Mouse (Mus musculus) monocyte, adult 5-6 weeks (primary cell): ENCODE measurements around the gene Coro2b. TPM values are rescaled to one million over a fixed set of nuclear protein-coding genes. Genes with fewer than 3 reads are reported as not detected.

ENCODE experiments used
- ATAC-seq: fragments of 153-309, 156-312 bp; replicated peaks from 2 replicates; pipeline ENCODE4 v1.8.0; 2017; ENCODE audit warnings: mild to moderate bottlenecking; ENCODE audit not compliant: low TSS enrichment, insufficient number of reproducible peaks, severe bottlenecking, poor library complexity, low FRiP score
- total RNA-seq: library from RNA; stranded (forward); fragments of 200-1000, 200-491, 200-594 nt; gene quantifications from 3 replicates; pipeline ENCODE4 v1.2.3, GENCODE M21; 2017

Gene Coro2b
- total RNA-seq, 1 experiment from 2014 or later = not detected

DNA sequence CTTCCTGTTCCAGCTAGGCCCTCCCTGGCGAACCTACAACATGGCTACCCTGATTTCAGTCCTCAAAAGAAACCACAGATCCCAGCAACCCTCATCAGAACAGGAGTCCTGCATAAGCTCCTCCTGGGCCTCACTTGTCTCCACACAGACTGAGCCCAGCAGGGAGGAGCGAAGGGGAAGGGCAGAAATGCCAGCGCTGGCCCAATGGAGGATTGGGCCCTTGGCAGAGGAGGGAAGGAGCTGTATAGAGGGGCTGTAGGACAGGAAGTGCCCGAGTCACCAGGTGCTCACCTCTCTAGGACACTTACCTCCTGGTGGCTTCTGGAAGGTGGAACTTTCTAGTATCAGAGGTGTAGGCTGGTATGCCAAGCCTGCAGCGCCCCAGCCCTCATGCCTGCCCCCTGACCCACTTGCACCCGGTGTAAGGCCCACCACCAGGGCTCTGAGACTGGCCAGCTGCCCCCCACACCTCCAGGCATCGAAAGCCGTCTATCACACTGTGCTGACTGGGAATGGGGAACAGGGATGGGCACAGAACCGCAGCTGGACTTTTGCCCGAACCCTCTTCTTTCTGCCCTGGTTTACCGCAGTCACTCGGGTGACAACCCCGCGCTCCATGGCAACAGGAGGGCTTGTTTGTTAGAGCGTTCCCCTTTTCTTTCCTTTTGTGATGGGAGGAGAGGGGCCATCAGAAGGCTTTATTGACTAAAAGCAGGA, 16.9 kb downstream of the Coro2b start:
- ATAC-seq = no peak

DNA sequence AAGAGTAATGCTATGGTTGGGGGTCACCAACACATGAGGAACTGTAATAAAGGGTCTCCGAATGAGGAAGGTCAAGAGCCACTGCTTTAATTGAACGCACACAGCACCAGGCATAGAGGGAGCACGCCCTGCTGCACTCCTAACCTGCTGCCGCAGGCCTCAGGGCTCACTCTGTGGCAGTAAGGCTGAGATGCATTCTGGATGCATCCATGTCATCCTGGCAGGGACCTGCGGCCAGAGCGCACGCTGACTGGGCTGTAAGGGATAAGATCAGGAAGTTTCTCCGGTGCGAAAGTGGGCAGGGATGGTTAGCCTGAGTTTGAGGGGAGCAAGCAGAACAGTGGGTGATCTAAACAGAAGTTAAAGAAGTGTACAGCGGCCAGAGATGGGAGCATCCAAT, 17.5 kb downstream of the Coro2b start:
- ATAC-seq = no peak

DNA sequence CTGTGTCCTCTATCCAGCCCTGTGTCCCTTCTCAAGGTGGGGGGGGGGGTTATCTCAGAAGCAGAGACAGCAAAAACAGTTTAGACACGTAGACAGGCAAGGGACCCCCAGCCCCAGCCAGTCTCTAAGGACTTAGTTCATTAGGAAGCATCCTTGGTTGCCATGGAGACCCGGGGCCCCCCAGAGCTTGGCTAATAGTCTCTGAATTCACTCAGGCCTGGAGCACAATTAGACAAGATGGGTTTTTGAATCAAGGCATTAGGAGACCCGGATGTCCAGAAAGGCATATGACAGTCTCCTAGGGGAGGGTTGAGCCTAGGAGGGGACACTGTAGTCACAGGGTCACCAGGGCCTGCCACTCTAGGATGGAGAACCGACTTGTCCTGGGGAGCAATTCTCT, 18.3 kb downstream of the Coro2b start:
- ATAC-seq = no peak

DNA sequence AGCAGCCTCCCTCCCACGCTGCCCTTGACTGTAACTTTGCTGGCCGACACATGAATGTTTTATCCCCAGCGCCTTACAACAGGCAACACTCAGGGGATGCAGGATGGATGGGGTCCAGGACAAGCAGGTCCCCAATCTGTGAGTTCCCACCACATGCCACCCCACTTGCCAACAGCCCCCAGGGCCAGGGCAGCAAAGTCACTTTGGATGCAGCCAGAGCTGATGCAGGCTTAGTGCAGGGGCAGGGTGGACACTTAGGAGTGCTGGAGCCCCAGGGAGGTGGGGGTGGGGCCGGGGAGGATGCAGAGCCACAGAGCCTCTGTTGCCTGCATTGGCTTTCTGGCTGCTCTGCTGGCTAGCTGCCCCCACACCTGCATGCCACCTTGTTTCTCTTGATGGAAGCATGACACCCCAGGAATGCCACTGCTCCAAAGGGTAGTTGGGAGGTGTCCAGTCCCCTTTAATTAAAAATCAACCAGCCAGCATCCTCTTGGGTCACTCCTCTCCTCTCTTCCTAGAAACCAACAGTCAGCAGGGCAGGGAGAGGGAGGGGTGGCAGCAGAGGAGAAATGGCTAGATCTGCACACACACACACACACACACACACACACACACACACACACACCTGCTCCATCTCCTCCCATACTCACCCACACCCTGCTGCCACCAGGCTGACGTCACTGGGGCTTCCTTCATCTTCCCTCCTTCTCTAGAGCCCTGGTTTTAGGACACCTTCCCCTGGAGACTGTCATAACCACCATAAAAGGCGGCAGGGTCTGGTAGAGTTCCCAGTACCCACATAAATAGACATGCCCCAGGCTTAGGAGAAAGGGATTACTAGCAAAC, 19.5 kb downstream of the Coro2b start:
- no peak for ATAC-seq

DNA sequence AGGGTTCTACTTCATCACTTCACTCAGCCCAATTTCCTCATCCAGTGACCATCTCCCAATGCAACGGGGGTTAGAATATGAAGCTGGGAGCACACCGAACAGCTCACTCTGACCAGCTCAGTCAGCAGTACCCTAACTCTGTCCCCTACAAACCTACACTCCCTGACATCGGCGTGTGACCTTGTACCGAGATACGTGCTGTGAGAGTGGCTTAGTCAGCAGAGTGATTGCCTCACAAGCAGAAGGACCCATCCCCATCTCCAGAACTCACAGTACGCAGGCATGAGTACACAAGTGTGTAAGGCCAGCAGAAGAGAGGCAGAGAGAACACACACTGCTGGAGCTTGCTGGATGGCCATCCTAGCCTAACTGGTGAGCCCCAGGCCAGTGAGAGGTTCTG, 21.7 kb downstream of the Coro2b start:
- ATAC-seq = no peak

DNA sequence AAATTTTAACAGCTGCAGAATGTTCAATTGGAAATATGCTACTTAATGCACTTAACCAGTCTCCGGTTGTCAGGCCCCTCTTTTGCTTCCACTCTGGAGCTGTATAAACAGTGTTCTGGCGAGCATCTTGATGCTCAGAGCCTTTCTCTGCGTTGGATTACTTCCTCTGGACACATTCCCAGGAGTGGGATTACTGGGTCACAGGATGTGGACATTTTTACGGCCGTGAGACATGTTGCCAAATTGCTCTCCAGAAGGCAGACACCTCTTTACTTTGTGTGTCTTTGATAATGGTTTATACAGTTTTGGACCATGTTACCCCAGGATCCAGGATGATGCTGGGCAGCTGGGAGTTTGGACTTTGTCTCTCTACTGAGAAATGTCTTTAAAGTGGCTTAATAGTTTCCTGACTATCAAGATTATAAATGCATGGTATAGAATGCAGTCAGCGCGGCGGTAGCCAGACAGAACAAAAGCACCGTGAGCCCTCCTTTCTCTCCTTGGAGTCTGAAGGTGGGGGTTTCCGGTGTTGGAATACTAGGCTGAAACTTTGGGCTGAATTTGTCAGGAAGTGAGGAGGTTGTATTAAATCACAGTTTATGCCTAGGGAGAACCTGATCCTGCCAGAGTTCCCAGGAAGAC, 23.2 kb downstream of the Coro2b start:
- ATAC-seq = no peak

DNA sequence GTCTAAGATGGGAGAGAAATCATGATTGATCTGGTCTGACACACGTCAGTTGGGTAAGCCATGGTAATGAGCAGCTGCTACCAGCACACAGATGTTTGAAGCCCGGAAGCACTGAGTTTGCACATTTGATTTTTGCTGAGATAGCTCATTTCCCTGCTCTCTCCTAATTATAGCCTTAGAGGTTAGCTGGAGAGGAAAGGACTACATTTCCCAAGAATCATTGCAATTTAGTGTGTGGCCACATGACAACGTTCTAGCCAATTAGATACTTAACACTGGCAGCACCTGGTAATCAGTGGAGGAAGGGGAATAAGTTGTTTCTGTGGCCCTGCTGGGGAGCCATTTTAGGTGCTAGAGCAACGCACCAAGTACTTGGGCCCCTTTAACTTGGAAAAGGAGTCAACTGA, 26.3 kb downstream of the Coro2b start:
- ATAC-seq = no peak

DNA sequence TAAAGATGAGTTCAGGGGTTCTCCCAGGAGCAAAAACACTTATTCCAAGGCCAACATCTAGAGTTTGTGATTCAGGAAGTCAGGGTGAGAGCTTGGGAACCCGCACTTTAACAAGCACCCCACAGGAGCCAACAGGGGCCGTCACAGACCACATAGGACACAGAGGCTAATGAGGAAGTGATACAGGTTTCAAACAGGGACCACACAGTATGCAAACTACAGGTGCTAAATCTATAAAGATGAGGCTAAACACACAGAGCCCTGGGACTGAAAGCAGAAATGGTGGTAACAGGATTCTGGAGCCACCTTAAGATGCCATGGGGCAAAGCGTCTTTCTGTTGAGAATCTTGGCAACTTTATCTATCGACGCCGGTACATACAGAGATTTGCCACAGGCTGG, 27.2 kb downstream of the Coro2b start:
- no peak for ATAC-seq

DNA sequence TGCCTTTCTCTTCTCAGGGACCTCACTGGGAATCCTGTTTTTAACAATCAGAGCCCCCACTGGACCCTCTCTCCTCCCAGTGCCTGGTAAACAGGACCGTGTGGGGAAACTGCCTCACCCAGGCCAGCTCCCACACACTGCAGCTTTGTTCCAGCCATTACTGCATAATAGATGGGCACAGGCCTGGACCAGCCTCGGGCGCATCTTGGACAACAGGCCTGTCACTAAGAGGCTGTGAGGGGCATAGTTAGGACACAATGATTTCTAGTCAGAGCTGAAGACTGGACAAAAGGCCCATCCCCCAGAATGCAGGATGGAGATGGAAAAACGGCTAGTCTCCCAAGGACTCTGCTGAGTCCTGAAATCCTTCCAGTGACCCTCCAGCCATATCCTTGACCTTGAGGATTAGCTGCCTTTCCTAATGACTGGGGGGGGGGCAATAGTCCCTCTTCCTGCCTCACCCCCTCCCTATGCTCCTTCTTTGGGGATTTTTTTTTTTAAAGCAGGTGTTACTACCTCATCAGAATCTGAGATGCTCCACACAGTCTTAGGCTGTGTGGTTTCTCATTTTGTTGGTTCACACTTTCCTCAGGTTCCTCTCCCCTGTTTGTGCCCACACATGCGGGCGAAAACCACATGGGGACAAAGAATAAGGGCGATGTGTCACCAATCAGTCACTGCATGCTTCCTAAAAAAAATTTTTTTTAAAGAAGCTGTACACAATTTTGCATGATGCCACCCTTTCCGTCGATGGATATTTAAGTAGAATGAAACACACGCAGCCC, 27.9 kb downstream of the Coro2b start:
- ATAC-seq = no peak

DNA sequence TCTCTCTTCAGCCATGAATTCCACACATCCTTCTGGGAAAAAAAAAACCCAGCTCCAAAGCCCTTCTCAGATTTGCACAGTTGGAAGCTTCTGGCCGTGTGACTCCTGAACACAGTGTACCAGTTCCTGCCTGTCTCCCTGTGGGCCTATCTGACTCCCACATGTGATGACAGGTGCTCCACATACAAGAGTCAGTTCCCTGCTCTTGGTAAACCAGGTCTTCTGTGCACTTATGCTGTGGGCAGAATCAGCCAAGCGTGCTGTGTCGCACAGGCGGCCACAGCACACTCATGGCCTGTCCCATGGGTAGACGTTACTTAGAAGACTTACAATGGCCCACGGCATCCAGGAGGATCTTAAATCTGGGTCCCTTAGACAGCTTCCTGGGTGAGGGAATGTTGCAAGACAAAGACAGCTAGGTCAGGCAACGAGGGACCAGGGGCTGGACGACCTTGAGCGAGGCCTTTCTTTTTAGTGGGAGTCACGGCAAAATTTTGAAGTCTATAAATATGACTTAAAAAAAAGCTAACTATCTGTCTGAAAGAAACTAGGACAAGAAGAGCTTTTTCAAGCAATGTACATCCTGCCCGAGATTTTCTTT, 30.3 kb downstream of the Coro2b start:
- ATAC-seq = no peak

DNA sequence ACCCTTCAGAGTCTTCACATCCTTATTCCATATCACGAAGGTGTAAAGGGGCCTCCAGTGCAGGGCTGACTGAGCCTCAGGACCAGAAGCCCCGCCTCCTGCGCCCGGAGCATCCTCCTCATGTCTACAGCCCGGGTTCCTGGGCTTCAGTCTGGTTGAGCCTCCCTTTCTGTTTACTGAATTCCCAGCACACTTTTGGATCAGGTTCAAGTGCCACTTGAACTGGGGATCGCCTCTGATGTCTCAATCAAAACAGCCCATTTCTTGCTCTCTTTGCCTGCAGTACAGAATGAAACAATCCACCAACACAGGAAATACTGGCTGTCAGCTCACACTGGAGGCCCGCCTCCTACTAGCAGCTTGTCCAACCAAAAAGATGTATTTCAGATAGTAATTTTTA, 32.7 kb downstream of the Coro2b start:
- no peak for ATAC-seq

DNA sequence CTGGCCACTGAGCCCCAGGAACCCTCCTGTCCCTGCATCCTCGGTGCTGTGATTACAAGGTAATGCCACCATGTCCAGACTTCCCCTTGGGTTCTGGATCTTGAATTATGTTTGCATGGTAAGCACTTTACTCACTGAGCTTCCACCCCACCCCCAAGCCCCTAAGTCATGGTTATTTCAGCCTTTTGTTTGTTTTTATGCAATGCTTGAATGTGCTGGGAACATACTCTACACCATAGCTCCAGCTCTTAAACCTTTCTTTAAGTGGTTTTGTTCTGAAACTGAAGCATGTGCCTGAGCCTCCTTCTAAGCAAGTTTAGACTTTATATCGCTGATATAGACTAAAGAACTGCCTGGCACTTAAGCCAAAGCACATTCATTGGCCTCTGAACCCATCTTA, 34.5 kb downstream of the Coro2b start:
- ATAC-seq = no peak

DNA sequence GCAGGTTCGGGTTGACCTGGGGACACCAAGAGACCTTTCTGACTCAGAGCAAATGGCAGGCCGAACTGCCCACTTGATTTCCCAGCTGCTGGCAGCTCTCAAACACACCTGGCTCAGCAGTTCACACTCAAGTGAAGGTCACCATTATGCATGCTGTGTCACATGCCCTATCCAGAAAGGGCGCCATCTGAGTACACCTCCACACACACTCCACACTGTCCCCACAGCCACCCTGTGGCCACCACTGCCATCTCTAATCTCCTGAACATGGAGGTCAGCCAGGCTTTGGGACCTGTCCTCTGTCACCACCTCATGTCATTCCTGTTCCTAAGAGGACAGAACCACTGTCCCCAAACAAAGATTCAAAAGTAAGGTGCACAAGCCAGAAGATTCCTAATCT, 35.3 kb downstream of the Coro2b start:
- no peak for ATAC-seq

DNA sequence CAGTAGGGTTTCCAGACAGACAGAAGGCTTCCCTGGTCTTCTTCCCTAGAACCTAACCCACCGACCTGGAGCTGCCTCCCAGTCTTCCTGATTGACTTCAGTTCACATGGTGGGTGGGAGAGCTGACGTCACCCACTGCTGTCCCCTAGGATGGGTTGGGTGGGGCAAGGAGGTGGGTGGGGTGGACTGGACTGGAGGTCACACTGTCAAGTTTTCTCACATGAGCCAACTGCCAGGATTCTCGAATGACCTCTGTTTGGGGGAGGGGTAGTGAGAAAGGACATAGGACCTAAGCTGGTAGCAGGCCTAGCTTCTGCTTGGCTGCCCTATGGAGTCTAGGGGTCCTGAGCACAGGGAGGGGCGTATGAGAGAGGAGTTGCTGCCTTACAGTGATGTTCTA, 36.8 kb downstream of the Coro2b start:
- no peak for ATAC-seq

DNA sequence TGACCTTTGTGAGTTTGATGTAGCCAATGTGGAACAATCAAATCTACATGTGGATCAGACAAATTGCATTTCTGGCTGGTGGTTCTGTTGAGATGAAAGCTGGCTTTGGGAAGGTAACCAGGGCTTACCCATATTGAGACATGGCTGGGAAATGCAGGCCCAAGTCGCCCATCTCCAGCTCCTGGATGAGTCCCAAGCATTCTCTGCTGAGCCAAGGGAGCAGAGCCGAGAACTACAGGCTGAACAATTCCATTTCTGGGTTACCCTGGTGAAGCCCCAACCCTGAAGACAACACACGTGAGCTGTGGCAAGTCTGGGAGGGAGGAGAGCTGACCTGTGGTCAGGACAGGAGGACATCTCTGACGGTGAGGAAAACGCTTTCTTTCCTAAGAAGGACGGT, 37.9 kb downstream of the Coro2b start:
- no peak for ATAC-seq

DNA sequence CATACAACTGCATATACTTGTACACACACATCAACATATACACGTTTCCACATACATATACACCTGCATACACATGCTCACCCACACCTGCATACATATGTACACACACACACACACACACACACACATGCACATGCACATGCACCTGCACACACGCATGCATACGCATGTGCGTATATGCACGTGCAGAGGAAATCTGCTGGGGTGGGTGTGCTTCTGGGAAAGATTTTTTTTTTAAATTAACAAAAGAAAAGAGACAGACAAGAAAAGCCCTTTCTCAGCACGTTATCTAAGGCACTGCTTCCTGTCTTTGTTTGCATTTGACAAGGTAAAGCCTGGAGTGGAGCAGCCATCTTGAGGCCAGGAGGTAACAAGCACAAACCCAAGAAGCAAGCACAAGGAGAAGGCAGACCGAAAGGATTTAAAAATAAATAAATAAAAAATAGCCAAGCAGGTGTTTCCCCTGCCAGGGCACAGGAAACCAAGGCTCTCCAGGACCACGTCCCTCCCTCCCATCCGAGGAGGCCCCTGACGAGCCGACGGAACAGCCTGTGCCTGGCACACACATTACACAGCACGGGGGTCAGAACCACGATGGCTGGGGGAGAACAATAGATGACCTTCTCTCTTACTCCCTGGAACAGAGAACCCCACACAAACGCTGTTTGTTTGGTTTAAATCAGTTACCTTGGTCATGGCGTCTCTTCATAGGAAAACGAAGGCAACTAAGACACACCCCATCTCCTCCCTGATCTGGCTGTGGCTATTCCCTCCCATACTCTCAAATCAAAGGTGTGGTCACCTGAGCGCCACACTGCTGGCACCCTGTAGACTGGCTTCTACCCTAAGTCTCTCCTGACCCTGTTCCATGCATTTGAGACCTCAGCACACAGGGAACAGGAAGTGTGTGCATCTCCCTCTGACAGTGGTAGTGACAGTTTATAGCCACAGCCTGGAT, 39.4 kb downstream of the Coro2b start:
- no peak for ATAC-seq

DNA sequence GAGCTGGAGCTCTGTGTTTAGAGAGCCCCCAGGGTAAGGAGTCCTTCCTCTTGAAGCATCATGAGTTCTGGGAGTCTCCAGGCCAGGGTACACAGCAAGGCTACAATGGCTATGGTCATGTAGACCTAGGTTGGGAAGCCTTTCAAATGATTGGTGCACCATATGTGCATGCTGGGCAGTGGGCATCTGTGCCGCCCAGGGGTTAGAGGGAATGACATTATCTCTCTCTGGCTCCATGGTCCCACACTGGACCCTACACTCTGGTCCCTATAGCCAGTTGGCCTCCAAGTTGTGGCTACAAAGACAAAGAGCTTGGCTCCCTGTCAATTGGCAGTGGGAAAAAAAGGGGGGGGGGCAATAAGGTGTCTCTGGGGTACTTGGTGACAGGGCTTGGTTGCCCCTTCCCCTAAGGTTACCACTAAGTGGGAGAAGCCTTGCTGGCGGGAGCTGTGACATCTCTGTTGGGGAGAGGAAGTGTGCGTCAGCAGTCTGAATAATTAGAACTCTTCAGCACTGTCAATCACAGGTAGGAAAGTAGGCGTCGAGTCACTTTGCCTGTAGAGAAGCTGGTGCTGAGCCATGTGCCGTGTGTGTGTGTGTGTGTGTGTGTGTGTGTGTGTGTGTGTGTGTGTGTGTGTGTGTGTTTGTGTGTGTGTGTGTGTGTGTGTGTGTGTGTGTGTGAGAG, 44.4 kb downstream of the Coro2b start:
- ATAC-seq = no peak
